Mouse (Mus musculus) heart, embryonic 10.5 days (tissue): ENCODE data around the gene AU018091. TPM values are rescaled to one million over a fixed set of nuclear protein-coding genes. Genes with fewer than 3 reads are reported as not detected.

Source experiments
- DNase-seq: peaks from one replicate; pipeline ENCODE4 v3.0.0-alpha.2; 2017; ENCODE audit warnings: low spot score
- H3K27ac ChIP-seq: fragments of 300-500 bp; sonication (generic); 2 replicates; pipeline ENCODE4 v1.5.1; 2016; ENCODE audit warnings: mild to moderate bottlenecking
- H3K27me3 ChIP-seq: fragments of 300-500 bp; sonication (generic); 2 replicates; pipeline ENCODE4 v1.6.1; 2016; ENCODE audit warnings: mild to moderate bottlenecking; ENCODE audit not compliant: poor library complexity, insufficient read depth, severe bottlenecking
- H3K36me3 ChIP-seq: fragments of 300-500 bp; sonication (generic); 2 replicates; pipeline ENCODE4 v1.6.1; 2016; ENCODE audit warnings: mild to moderate bottlenecking, moderate library complexity
- H3K4me1 ChIP-seq: fragments of 300-500 bp; sonication (generic); 2 replicates; pipeline ENCODE4 v1.6.1; 2016; ENCODE audit warnings: mild to moderate bottlenecking
- H3K4me3 ChIP-seq: fragments of 300-500 bp; sonication (generic); 2 replicates; pipeline ENCODE4 v1.5.1; 2016; ENCODE audit warnings: mild to moderate bottlenecking, moderate library complexity
- H3K9me3 ChIP-seq: fragments of 300-500 bp; sonication (generic); 2 replicates; pipeline ENCODE4 v1.6.1; 2016; ENCODE audit warnings: mild to moderate bottlenecking, moderate library complexity
- WGBS: fragments of 180-500 bp; shearing (Covaris S2); methylation state at CpG from one replicate; pipeline ENCODE4 v1.1.7; 2016; 5-methylcytosine and 5-hydroxymethylcytosine counted together
- polyA plus RNA-seq: library from polyadenylated mRNA; unstranded; fragments of >200 nt; fragmentation: Nextera tagmentation; extraction: Ambion mirVana; gene quantifications from 2 replicates; pipeline ENCODE4 v1.2.1, GENCODE M21; 2016

AU018091 gene
- 0.30 and 0.65 TPM in 2 replicates for polyA plus RNA-seq

GRCm38 (mm10) chr7:3168925-3169324 is at the start of gene AU018091:
Gene AU018091, minus strand, starts transcription at chr7:3169203.
- Histone ChIP-seq H3K27ac (no peak within 1 kb of the TSS), H3K4me3 (no peak within 1 kb of the TSS), H3K9me3 (no peaks in the 10 kb centered on the region), H3K27me3 (no peaks in the 10 kb centered on the region), H3K36me3 (no peaks in the 10 kb centered on the region), H3K4me1 (no peaks in the 10 kb centered on the region)
- 56% methylated on average over 3 of the region's 3 CpGs for WGBS
- DNase-seq = no peak

GRCm38 (mm10) chr7:3217546-3218056 is 48.6 kb upstream of the AU018091 start:
- Histone ChIP-seq H3K27me3 (peaks cover 25% of the 10 kb centered on the region), H3K4me3 (no peak overlapping the region), H3K36me3 (no peaks in the 10 kb centered on the region), H3K4me1 (peaks cover 3% of the 10 kb centered on the region; the same call in 1 of the 2 replicates), H3K27ac (no peak overlapping the region), H3K9me3 (no peaks in the 10 kb centered on the region)
- 9% methylated on average over 10 of the region's 10 CpGs for WGBS
- DNase-seq = no peak

GRCm38 (mm10) chr7:3216331-3216730 is 47.3 kb upstream of the AU018091 start:
- peaks cover 3% of the 10 kb centered on the region; the same call in 1 of the 2 replicates for H3K4me1 ChIP-seq
- no peaks in the 10 kb centered on the region for H3K36me3 ChIP-seq
- no peak overlapping the region for H3K27ac ChIP-seq
- H3K4me3 ChIP-seq = no peak overlapping the region
- 81% methylated on average over 2 of the region's 3 CpGs for WGBS
- H3K9me3 ChIP-seq = no peaks in the 10 kb centered on the region
- H3K27me3 ChIP-seq = peaks cover 25% of the 10 kb centered on the region
- no peak for DNase-seq

GRCm38 (mm10) chr7:3213557-3213956 is 44.6 kb upstream of the AU018091 start:
- peaks cover 7% of the 10 kb centered on the region for H3K27me3 ChIP-seq
- H3K27ac ChIP-seq = no peak overlapping the region
- no peaks in the 10 kb centered on the region for H3K36me3 ChIP-seq
- no peaks in the 10 kb centered on the region for H3K9me3 ChIP-seq
- 33% methylated on average over 3 of the region's 3 CpGs for WGBS
- H3K4me3 ChIP-seq = no peak overlapping the region
- peaks cover 3% of the 10 kb centered on the region; the same call in 1 of the 2 replicates for H3K4me1 ChIP-seq
- DNase-seq = no peak

GRCm38 (mm10) chr7:3213156-3213555 is 44.2 kb upstream of the AU018091 start:
- H3K36me3 ChIP-seq = no peaks in the 10 kb centered on the region
- DNase-seq = no peak
- H3K27ac ChIP-seq = no peak overlapping the region
- H3K4me1 ChIP-seq = peaks cover 3% of the 10 kb centered on the region; the same call in 1 of the 2 replicates
- H3K9me3 ChIP-seq = no peaks in the 10 kb centered on the region
- H3K4me3 ChIP-seq = no peak overlapping the region
- H3K27me3 ChIP-seq = peaks cover 3% of the 10 kb centered on the region; the same call in 1 of the 2 replicates
- WGBS = 78% methylated on average over 1 of the region's 1 CpGs

- DNase-seq = no peak
- Histone ChIP-seq H3K4me3 (no peak overlapping the region), H3K9me3 (no peaks in the 10 kb centered on the region), H3K4me1 (no peaks in the 10 kb centered on the region), H3K27me3 (no peaks in the 10 kb centered on the region), H3K36me3 (no peaks in the 10 kb centered on the region), H3K27ac (no peak overlapping the region)
- 68% methylated on average over 12 of the region's 12 CpGs for WGBS
Observed at GRCm38 (mm10) chr7:3212002-3212790, 43.2 kb upstream of the AU018091 start.

GRCm38 (mm10) chr7:3211518-3211917 is 42.5 kb upstream of the AU018091 start:
- Histone ChIP-seq H3K36me3 (no peaks in the 10 kb centered on the region), H3K9me3 (no peaks in the 10 kb centered on the region), H3K27ac (no peak overlapping the region), H3K27me3 (no peaks in the 10 kb centered on the region), H3K4me1 (peaks cover 5% of the 10 kb centered on the region), H3K4me3 (no peak overlapping the region)
- no peak for DNase-seq
- 67% methylated on average over 8 of the region's 8 CpGs for WGBS

GRCm38 (mm10) chr7:3210605-3211004 is 41.6 kb upstream of the AU018091 start:
- H3K27ac ChIP-seq = no peak overlapping the region
- H3K4me3 ChIP-seq = no peak overlapping the region
- H3K4me1 ChIP-seq = peaks cover 6% of the 10 kb centered on the region
- DNase-seq = no peak
- no peaks in the 10 kb centered on the region for H3K27me3 ChIP-seq
- no peaks in the 10 kb centered on the region for H3K9me3 ChIP-seq
- 30% methylated on average over 6 of the region's 6 CpGs for WGBS
- no peaks in the 10 kb centered on the region for H3K36me3 ChIP-seq

- H3K36me3 ChIP-seq = no peaks in the 10 kb centered on the region
- no peak for DNase-seq
- no peaks in the 10 kb centered on the region for H3K9me3 ChIP-seq
- no peak overlapping the region for H3K4me3 ChIP-seq
- WGBS = 22% methylated on average over 4 of the region's 4 CpGs
- H3K27ac ChIP-seq = no peak overlapping the region
- peaks cover 15% of the 10 kb centered on the region for H3K4me1 ChIP-seq
- no peaks in the 10 kb centered on the region for H3K27me3 ChIP-seq
Observed at GRCm38 (mm10) chr7:3206520-3206919, 37.5 kb upstream of the AU018091 start.

GRCm38 (mm10) chr7:3204628-3205027 is 35.6 kb upstream of the AU018091 start:
- no peaks in the 10 kb centered on the region for H3K27me3 ChIP-seq
- H3K4me1 ChIP-seq = peaks cover 20% of the 10 kb centered on the region
- WGBS = 65% methylated on average over 4 of the region's 4 CpGs
- H3K27ac ChIP-seq = no peak overlapping the region
- no peaks in the 10 kb centered on the region for H3K36me3 ChIP-seq
- H3K4me3 ChIP-seq = no peak overlapping the region
- H3K9me3 ChIP-seq = no peaks in the 10 kb centered on the region
- no peak for DNase-seq

GRCm38 (mm10) chr7:3203890-3204289 is 34.9 kb upstream of the AU018091 start:
- 4% methylated on average over 3 of the region's 3 CpGs for WGBS

GRCm38 (mm10) chr7:3201134-3201705 is 32.2 kb upstream of the AU018091 start:
- WGBS = 20% methylated on average over 12 of the region's 12 CpGs
- H3K9me3 ChIP-seq = no peaks in the 10 kb centered on the region
- peaks cover 14% of the 10 kb centered on the region for H3K4me1 ChIP-seq
- no peaks in the 10 kb centered on the region for H3K36me3 ChIP-seq
- H3K27ac ChIP-seq = 0 out of 2 replicates have a peak overlapping the region, but pooled peaks have one; percentile 42
- no peak overlapping the region for H3K4me3 ChIP-seq
- no peaks in the 10 kb centered on the region for H3K27me3 ChIP-seq
- no peak for DNase-seq

More at GRCm38 (mm10) chr7:3203890-3204289, 34.9 kb upstream of the AU018091 start:
- H3K27ac ChIP-seq = no peak overlapping the region
- H3K9me3 ChIP-seq = no peaks in the 10 kb centered on the region
- DNase-seq = no peak
- peaks cover 20% of the 10 kb centered on the region for H3K4me1 ChIP-seq
- no peaks in the 10 kb centered on the region for H3K36me3 ChIP-seq
- H3K4me3 ChIP-seq = no peak overlapping the region
- no peaks in the 10 kb centered on the region for H3K27me3 ChIP-seq

- no peak for DNase-seq
- 43% methylated on average over 11 of the region's 11 CpGs for WGBS
- H3K27ac ChIP-seq = no peak overlapping the region
- no peak overlapping the region for H3K4me3 ChIP-seq
- H3K36me3 ChIP-seq = no peaks in the 10 kb centered on the region
- peaks cover 9% of the 10 kb centered on the region for H3K4me1 ChIP-seq
- no peaks in the 10 kb centered on the region for H3K9me3 ChIP-seq
- no peaks in the 10 kb centered on the region for H3K27me3 ChIP-seq
Observed at GRCm38 (mm10) chr7:3198884-3199283, 29.9 kb upstream of the AU018091 start.
